Mouse (Mus musculus): ENCODE data around the gene Tgfb3. TPM values are rescaled to one million over a fixed set of nuclear protein-coding genes. Genes with fewer than 3 reads are reported as not detected.

Gene Tgfb3
- polyA plus RNA-seq, 1 experiment from 2014 or later = 33.4 TPM

DNA sequence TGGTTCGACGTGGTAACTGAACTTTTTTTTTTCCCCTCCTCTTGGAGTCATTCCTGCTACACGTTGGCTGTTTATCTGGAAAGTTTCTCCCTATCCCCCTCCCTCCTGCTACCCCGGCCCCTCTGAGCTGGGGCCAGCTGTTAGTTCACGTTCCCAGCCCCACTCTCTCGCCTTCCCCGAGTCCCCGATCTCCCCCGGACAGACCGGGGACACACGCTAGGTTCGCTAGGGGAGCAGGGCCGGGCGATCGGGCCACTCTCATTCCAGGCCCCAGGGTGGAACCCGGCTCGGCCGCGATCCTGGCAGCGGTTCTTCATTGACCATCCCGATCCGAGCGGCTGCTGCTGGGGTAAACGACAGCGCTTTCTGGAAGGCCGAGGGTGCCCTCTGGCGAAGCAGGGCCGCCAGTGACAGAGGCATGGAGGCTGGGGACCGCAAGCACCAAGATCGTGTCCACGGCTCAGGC is 394 bp upstream of the Tgfb3 start:
- peak overlapping the region; percentile 99 for H3K27ac ChIP-seq
- under 1% methylated on average over 31 of the region's 31 CpGs for WGBS
- peak overlapping the region; percentile 55 for H3K4me3 ChIP-seq (replicated peaks)
- H3K9me3 ChIP-seq = no peaks in the 10 kb centered on the region
- H3K27me3 ChIP-seq = no peaks in the 10 kb centered on the region
- H3K4me1 ChIP-seq (replicated peaks) = peaks cover 44% of the 10 kb centered on the region
- peak overlapping the region; percentile 90 for H3K4me2 ChIP-seq
- peak; percentile 74 for ATAC-seq (ENCODE audit: insufficient number of reproducible peaks, insufficient read depth, low FRiP score, low TSS enrichment, low read depth)
- H3K36me3 ChIP-seq = peaks cover 9% of the 10 kb centered on the region; the same call in 1 of the 2 replicates
- H3K9ac ChIP-seq (replicated peaks) = peak overlapping the region; percentile 81

DNA sequence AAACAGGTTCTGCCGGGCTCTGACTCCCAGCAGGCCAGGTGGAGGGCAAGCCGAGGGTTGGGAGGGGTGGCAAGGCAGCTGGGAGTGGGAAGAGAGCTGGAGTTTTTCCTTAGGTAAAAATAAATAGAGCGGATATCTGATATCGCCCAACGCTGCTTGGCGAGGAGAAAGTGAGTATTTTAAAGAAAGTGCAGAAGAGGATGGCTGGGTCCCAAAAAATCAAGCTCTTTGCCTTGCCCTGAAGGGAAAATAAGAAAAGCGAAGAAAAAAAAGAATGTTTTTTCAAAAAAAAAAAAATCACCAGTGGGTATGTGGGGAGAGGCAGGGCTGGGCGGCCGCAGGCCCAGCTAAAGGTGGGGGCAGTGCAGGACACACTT is 677 bp downstream of the Tgfb3 start:
- H3K4me3 ChIP-seq (replicated peaks) = peak overlapping the region; percentile 55
- 15% methylated on average over 9 of the region's 9 CpGs for WGBS
- H3K27me3 ChIP-seq = no peaks in the 10 kb centered on the region
- H3K9ac ChIP-seq (replicated peaks) = peak overlapping the region; percentile 72
- H3K4me2 ChIP-seq = peak overlapping the region; percentile 90
- peak overlapping the region; percentile 99 for H3K27ac ChIP-seq
- H3K9me3 ChIP-seq = no peaks in the 10 kb centered on the region
- ATAC-seq (ENCODE audit: insufficient number of reproducible peaks, insufficient read depth, low FRiP score, low TSS enrichment, low read depth) = no peak
- H3K36me3 ChIP-seq = peaks cover 9% of the 10 kb centered on the region; the same call in 1 of the 2 replicates
- H3K4me1 ChIP-seq (replicated peaks) = peaks cover 48% of the 10 kb centered on the region

DNA sequence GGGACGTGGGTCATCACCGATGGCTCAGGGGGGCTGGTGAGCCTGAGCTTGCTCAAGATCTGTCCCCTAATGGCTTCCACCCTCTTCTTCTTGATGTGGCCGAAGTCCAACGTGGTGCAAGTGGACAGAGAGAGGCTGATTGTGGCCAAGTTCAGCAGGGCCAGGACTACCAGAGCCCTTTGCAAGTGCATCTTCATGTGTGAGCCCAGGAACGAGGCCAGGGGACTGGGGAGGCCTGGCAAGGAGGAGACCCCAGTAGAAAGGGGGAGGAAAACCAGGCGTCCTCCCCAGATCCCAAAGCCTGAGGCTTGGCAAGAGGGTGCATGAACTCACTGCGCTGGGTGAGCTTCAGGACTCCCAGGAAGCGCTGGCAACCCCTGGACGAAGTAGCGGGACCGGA is 1.1 kb downstream of the Tgfb3 start:
- H3K4me3 ChIP-seq (replicated peaks) = peak overlapping the region; percentile 55
- H3K4me1 ChIP-seq (replicated peaks) = peaks cover 44% of the 10 kb centered on the region
- no peak for ATAC-seq (ENCODE audit: insufficient number of reproducible peaks, insufficient read depth, low FRiP score, low TSS enrichment, low read depth)
- peak overlapping the region; percentile 90 for H3K4me2 ChIP-seq
- H3K36me3 ChIP-seq = peaks cover 9% of the 10 kb centered on the region; the same call in 1 of the 2 replicates
- H3K27me3 ChIP-seq = no peaks in the 10 kb centered on the region
- peak overlapping the region; percentile 72 for H3K9ac ChIP-seq (replicated peaks)
- no peaks in the 10 kb centered on the region for H3K9me3 ChIP-seq
- H3K27ac ChIP-seq = peak overlapping the region; percentile 99
- 17% methylated on average over 11 of the region's 11 CpGs for WGBS

DNA sequence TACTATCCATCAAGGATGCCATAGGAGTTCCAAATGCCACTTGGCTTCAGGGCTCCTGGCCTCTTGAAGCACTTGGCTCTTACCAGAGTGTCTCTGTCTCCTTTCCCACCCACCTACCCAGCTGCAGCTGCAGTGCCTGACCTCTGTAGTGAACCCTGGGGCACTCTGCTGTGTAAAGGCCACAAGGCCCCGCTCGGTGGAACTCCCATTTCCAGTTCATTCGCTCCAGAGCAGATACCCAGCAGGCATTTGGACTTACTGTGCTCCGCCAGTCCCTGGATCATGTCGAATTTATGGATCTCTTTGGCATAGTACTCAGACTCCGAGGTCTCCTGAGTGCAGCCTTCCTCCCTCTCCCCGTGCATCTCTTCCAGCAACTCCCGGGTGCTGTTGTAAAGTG is 1.5 kb downstream of the Tgfb3 start:
- Histone ChIP-seq H3K9ac (replicated peaks) (peak overlapping the region; percentile 72), H3K36me3 (peaks cover 9% of the 10 kb centered on the region; the same call in 1 of the 2 replicates), H3K4me1 (replicated peaks) (peaks cover 44% of the 10 kb centered on the region), H3K4me2 (peak overlapping the region; percentile 90), H3K27ac (peak overlapping the region; percentile 99), H3K9me3 (no peaks in the 10 kb centered on the region), H3K4me3 (replicated peaks) (peak overlapping the region; percentile 55), H3K27me3 (no peaks in the 10 kb centered on the region)
- no peak for ATAC-seq (ENCODE audit: insufficient number of reproducible peaks, insufficient read depth, low FRiP score, low TSS enrichment, low read depth)
- 6% methylated on average over 8 of the region's 8 CpGs for WGBS

DNA sequence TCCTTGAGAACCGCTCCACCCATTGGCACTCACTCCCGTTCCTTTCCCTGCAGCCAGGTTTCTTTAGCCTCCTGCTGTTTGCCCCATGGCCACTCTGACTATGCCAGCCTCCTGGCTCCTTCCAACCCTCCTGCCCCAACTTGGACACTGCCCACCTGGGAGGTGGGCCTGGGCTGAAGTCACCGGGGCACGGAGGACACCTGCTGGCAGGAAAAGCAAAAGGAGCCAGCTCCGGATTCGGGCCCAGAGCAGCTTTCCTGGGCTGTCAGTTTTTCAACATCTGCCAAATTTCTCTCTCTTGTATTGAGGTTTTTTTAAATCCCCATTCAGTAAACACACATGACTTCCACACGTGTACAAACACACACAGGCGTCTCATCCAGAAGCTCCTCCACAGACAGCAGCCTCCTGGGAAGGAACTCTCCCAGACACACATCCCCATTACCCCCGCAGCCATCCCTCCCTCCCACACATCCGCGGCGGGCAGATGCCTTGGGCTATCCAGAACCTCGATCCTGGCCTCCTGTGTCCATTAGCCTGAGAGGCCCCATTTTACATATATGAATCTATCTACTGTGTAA is 2.4 kb downstream of the Tgfb3 start:
- no peak for ATAC-seq (ENCODE audit: insufficient number of reproducible peaks, insufficient read depth, low FRiP score, low TSS enrichment, low read depth)
- Histone ChIP-seq H3K4me1 (replicated peaks) (peaks cover 42% of the 10 kb centered on the region), H3K27me3 (no peaks in the 10 kb centered on the region), H3K4me2 (peak overlapping the region; percentile 90), H3K27ac (0 out of 2 replicates have a peak overlapping the region, but pooled peaks have one; percentile 41), H3K4me3 (replicated peaks) (peak overlapping the region; percentile 55), H3K9me3 (0 out of 2 replicates have a peak, but pooled peaks cover 7% of the 10 kb centered on the region), H3K36me3 (peaks cover 18% of the 10 kb centered on the region), H3K9ac (replicated peaks) (peak overlapping the region; percentile 72)
- 6% methylated on average over 13 of the region's 13 CpGs for WGBS

DNA sequence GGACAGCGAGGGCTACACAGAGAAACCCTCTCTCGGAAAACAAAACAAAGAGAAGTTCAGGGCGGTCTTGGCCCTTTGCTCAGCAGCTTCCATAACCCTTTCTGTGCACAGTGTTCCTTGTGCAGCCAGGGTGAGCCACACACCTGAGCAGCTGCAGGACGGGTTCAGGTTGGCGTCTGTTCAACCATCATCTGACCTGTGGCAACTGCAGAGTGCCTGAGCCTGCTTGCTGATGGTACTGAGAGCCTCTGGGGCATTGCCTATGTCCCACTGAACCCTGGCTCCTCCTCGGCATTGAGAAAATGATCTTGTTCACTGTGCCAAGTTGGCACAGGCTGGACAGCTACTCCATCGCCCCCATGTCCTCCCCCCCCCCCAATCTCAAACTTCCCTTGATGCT is 3.5 kb downstream of the Tgfb3 start:
- Histone ChIP-seq H3K9me3 (0 out of 2 replicates have a peak, but pooled peaks cover 7% of the 10 kb centered on the region), H3K9ac (replicated peaks) (no peak overlapping the region), H3K27ac (no peak overlapping the region), H3K4me3 (replicated peaks) (peak overlapping the region; percentile 55; the same call in 1 of the 2 replicates), H3K27me3 (no peaks in the 10 kb centered on the region), H3K4me2 (peak overlapping the region; percentile 90), H3K36me3 (peaks cover 23% of the 10 kb centered on the region), H3K4me1 (replicated peaks) (peaks cover 42% of the 10 kb centered on the region)
- WGBS = 95% methylated on average over 7 of the region's 7 CpGs
- ATAC-seq (ENCODE audit: insufficient number of reproducible peaks, insufficient read depth, low FRiP score, low TSS enrichment, low read depth) = no peak

DNA sequence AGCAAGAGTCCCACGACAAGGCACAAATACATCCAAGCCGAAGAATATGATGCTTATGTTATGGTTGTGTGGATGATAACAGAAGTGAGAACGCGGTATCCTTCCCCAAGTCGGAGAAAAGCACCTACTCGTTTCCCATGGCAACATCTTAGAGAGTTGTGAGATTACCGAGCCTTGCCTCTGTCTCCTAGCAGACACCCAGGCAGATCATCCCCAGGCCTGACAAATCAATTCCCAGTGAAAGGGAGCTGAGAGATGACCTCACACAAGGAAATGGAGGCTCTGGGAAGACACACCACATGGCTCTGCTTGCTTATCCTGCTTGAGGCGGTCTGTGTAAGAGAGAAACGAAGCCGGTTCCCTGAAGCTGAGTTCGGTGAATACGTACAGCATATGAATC is 4.2 kb downstream of the Tgfb3 start:
- H3K4me3 ChIP-seq (replicated peaks) = no peak overlapping the region
- ATAC-seq (ENCODE audit: insufficient number of reproducible peaks, insufficient read depth, low FRiP score, low TSS enrichment, low read depth) = no peak
- 87% methylated on average over 12 of the region's 12 CpGs for WGBS
- 0 out of 2 replicates have a peak, but pooled peaks cover 7% of the 10 kb centered on the region for H3K9me3 ChIP-seq
- H3K27ac ChIP-seq = no peak overlapping the region
- H3K4me2 ChIP-seq = no peak overlapping the region
- H3K27me3 ChIP-seq = no peaks in the 10 kb centered on the region
- H3K9ac ChIP-seq (replicated peaks) = no peak overlapping the region
- H3K4me1 ChIP-seq (replicated peaks) = peaks cover 42% of the 10 kb centered on the region
- peaks cover 27% of the 10 kb centered on the region for H3K36me3 ChIP-seq

DNA sequence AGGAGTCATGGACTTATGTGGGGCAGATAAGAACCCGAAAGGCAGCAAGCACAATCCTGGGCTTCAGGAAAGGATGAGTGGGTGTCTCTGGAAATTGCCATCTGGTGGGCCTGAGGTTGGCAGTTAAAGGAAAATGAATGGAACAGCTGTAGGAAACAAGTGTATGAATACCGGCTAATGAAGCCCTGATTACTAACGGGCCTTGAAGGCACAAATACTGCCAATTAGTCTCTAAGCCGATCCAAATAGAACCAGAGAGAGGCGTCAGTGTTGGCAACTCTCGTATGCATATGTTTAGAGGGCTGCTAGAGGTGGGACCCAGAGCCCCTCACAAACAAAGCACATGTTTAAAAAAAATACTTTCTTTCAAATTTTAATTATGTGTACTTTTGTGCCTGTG is 7.4 kb downstream of the Tgfb3 start:
- H3K27ac ChIP-seq = no peak overlapping the region
- no peak overlapping the region for H3K4me2 ChIP-seq
- H3K36me3 ChIP-seq = peaks cover 58% of the 10 kb centered on the region
- H3K4me1 ChIP-seq (replicated peaks) = peaks cover 35% of the 10 kb centered on the region
- no peak for ATAC-seq (ENCODE audit: insufficient number of reproducible peaks, insufficient read depth, low FRiP score, low TSS enrichment, low read depth)
- 81% methylated on average over 6 of the region's 6 CpGs for WGBS
- H3K4me3 ChIP-seq (replicated peaks) = no peak overlapping the region
- 0 out of 2 replicates have a peak, but pooled peaks cover 7% of the 10 kb centered on the region for H3K9me3 ChIP-seq
- no peak overlapping the region for H3K9ac ChIP-seq (replicated peaks)
- H3K27me3 ChIP-seq = no peaks in the 10 kb centered on the region

DNA sequence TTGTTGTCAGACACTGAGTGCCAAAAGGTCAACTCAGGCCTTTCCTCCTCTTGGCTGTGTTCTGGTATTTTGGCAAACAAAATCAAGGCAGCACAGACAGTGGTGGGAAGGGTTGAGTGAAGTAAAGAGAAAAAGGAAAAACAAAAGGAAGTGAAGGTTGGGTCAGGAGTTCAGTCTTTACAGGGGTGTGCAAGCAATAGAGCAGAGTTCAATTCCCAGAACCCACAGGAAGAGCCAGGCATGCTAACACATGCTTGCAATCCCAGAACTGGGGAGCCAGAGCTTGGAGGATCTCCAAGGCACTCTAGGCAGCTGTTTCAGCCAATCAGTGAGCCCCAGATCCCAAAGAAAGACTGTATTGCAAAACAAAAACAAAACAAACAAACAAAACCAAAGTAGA is 14.0 kb downstream of the Tgfb3 start:
- H3K4me1 ChIP-seq (replicated peaks) = peaks cover 9% of the 10 kb centered on the region; the same call in 1 of the 2 replicates
- no peaks in the 10 kb centered on the region for H3K27me3 ChIP-seq
- no peak overlapping the region for H3K9ac ChIP-seq (replicated peaks)
- no peaks in the 10 kb centered on the region for H3K9me3 ChIP-seq
- H3K27ac ChIP-seq = no peak overlapping the region
- H3K36me3 ChIP-seq = peaks cover 88% of the 10 kb centered on the region
- no peak overlapping the region for H3K4me3 ChIP-seq (replicated peaks)
- ATAC-seq (ENCODE audit: insufficient number of reproducible peaks, insufficient read depth, low FRiP score, low TSS enrichment, low read depth) = no peak
- H3K4me2 ChIP-seq = no peak overlapping the region

DNA sequence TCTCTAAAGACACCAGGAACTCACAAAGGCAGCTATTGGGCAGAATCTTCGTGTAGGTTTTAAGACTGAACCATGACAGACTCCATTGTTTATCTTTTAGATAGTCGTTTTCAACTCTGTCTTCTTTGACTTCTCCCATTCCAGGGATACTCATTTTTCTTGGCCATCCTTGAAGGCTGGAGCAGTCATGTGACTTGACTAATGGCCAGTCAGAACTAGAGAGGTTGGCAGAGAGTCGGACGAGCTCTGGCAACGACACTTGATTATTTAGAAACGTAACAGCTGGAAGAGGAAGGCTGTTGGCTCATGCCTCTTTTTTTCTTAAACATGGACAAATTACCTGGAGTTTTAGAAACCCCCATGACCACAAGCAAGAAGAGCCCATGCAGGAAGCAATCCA is 19.5 kb downstream of the Tgfb3 start:
- H3K36me3 ChIP-seq = peaks cover 83% of the 10 kb centered on the region

DNA sequence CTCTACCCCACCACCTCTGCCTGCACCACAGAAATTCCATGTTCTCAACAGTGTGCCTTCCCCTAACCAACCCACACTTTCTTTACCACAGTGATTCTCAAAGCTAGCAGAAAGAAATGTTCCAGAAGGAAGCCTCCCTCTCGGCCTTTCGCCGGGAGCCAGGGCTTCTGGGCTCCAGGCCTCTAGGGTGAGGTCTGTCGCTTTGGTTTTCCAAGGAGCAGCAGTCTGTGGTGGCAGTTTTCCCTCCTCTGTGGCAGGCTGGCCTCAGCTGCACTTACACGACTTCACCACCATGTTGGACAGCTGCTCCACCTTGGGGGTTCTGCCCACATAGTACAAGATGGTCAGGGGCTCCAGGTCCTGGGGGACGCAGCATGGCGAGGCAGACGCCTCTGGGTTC is 21.3 kb downstream of the Tgfb3 start:
- no peak overlapping the region for H3K4me3 ChIP-seq (replicated peaks)
- no peak for ATAC-seq (ENCODE audit: insufficient number of reproducible peaks, insufficient read depth, low FRiP score, low TSS enrichment, low read depth)

More for the DNA sequence above, 19.5 kb downstream of the Tgfb3 start:
- Histone ChIP-seq H3K27ac (no peak overlapping the region), H3K4me2 (no peak overlapping the region), H3K27me3 (no peaks in the 10 kb centered on the region), H3K4me1 (replicated peaks) (no peaks in the 10 kb centered on the region), H3K9me3 (no peaks in the 10 kb centered on the region), H3K4me3 (replicated peaks) (no peak overlapping the region), H3K9ac (replicated peaks) (no peak overlapping the region)
- WGBS = 89% methylated on average over 6 of the region's 6 CpGs
- no peak for ATAC-seq (ENCODE audit: insufficient number of reproducible peaks, insufficient read depth, low FRiP score, low TSS enrichment, low read depth)

DNA sequence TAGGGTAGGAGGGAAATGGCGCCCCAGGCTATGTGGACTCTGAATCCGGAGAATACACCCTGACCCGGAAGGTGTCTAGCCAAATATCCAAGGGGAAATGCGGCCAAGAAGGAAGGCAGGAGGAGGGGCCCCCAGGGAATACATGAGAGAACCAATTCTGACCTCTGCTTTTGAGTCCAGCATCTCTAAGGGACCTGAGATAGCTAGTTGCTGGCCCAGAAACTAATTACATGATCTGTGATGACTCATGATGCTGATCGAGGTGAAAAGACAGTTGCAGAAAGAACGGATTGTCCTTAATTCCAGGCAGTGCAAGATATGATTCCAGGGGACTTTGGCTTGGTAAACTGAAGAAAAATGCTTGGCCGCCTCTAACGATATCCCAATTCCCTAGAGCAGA is 21.9 kb downstream of the Tgfb3 start:
- WGBS = 88% methylated on average over 8 of the region's 8 CpGs
- H3K9ac ChIP-seq (replicated peaks) = no peak overlapping the region
- no peaks in the 10 kb centered on the region for H3K27me3 ChIP-seq
- H3K4me2 ChIP-seq = no peak overlapping the region
- ATAC-seq (ENCODE audit: insufficient number of reproducible peaks, insufficient read depth, low FRiP score, low TSS enrichment, low read depth) = no peak
- H3K4me1 ChIP-seq (replicated peaks) = no peaks in the 10 kb centered on the region
- no peak overlapping the region for H3K4me3 ChIP-seq (replicated peaks)
- H3K9me3 ChIP-seq = no peaks in the 10 kb centered on the region
- H3K27ac ChIP-seq = no peak overlapping the region
- peaks cover 59% of the 10 kb centered on the region for H3K36me3 ChIP-seq

More for the DNA sequence above, 21.3 kb downstream of the Tgfb3 start:
- Histone ChIP-seq H3K36me3 (peaks cover 65% of the 10 kb centered on the region), H3K4me2 (no peak overlapping the region), H3K9me3 (no peaks in the 10 kb centered on the region), H3K27me3 (no peaks in the 10 kb centered on the region), H3K4me1 (replicated peaks) (no peaks in the 10 kb centered on the region), H3K9ac (replicated peaks) (no peak overlapping the region), H3K27ac (no peak overlapping the region)
- WGBS = 82% methylated on average over 8 of the region's 8 CpGs
